Mouse (Mus musculus) liver, embryonic 15.5 days (tissue): ENCODE measurements around the gene Urb1. TPM values are rescaled to one million over a fixed set of nuclear protein-coding genes. Genes with fewer than 3 reads are reported as not detected.
"Not testable (repeated sequence)": the region's sequence is repeated elsewhere in the genome, so short reads cannot be mapped to it uniquely, and the experiment has no call there.

Source experiments
- ATAC-seq: fragments of 200-750 bp; cut with Nextera tagmentation; 2 replicates; pipeline ENCODE4 v1.8.0; 2017; ENCODE audit warnings: moderate number of reproducible peaks, mild to moderate bottlenecking, moderate library complexity; ENCODE audit not compliant: insufficient read depth
- H3K27ac ChIP-seq: fragments of 300-500 bp; sonication (generic); replicated peaks from 2 replicates; pipeline ENCODE4 v1.5.1; 2015; ENCODE audit warnings: mild to moderate bottlenecking, inconsistent platforms
- H3K27me3 ChIP-seq: fragments of 300-500 bp; sonication (generic); 2 replicates; pipeline ENCODE4 v1.6.1; 2015; ENCODE audit warnings: mild to moderate bottlenecking, inconsistent platforms
- H3K36me3 ChIP-seq: fragments of 300-500 bp; sonication (generic); replicated peaks from 2 replicates; pipeline ENCODE4 v1.6.1; 2015; ENCODE audit warnings: moderate library complexity, mild to moderate bottlenecking, inconsistent platforms
- H3K4me1 ChIP-seq: fragments of 300-500 bp; sonication (generic); replicated peaks from 2 replicates; pipeline ENCODE4 v1.6.1; 2015; ENCODE audit warnings: inconsistent platforms
- H3K4me2 ChIP-seq: fragments of 300-500 bp; sonication (generic); 2 replicates; pipeline ENCODE4 v1.6.1; 2015; ENCODE audit warnings: moderate library complexity, mild to moderate bottlenecking, inconsistent platforms
- H3K4me3 ChIP-seq: fragments of 300-500 bp; sonication (generic); replicated peaks from 2 replicates; pipeline ENCODE4 v1.5.1; 2015; ENCODE audit warnings: mild to moderate bottlenecking, inconsistent platforms
- H3K9ac ChIP-seq: fragments of 300-500 bp; sonication (generic); 2 replicates; pipeline ENCODE4 v1.6.1; 2015; ENCODE audit warnings: moderate library complexity, mild to moderate bottlenecking, inconsistent platforms
- H3K9me3 ChIP-seq: fragments of 300-500 bp; sonication (generic); replicated peaks from 2 replicates; pipeline ENCODE4 v1.6.1; 2016; ENCODE audit warnings: inconsistent platforms
- WGBS: fragments of 180-500 bp; shearing (Covaris S2); methylation state at CpG from one replicate; pipeline ENCODE4 v1.1.7; 2015; ENCODE audit warnings: mixed read lengths; ENCODE audit not compliant: insufficient replicate concordance; 5-methylcytosine and 5-hydroxymethylcytosine counted together
- polyA plus RNA-seq: library from polyadenylated mRNA; unstranded; fragments of >200 nt; fragmentation: Nextera tagmentation; extraction: Ambion mirVana; gene quantifications from 2 replicates; pipeline ENCODE4 v1.2.1, GENCODE M21; 2015

Gene Urb1
- polyA plus RNA-seq, 1 experiment from 2014 or later: 4.3 TPM

GRCm38 (mm10) chr16:90833041-90833791 lies 23.0 kb upstream of the Urb1 start:
- Histone ChIP-seq H3K4me3 (no peak overlapping the region), H3K4me1 (peaks cover 31% of the 10 kb centered on the region), H3K36me3 (no peaks in the 10 kb centered on the region), H3K9ac (no peak overlapping the region), H3K9me3 (no peaks in the 10 kb centered on the region), H3K27ac (no peak overlapping the region), H3K4me2 (no peak overlapping the region), H3K27me3 (peaks cover 91% of the 10 kb centered on the region)
- 41% methylated on average over 9 of the region's 9 CpGs for WGBS
- no peak for ATAC-seq

GRCm38 (mm10) chr16:90832495-90832894 lies 22.3 kb upstream of the Urb1 start:
- no peak overlapping the region for H3K27ac ChIP-seq
- no peak overlapping the region for H3K4me3 ChIP-seq
- WGBS: 51% methylated on average over 6 of the region's 6 CpGs
- no peak overlapping the region for H3K9ac ChIP-seq
- ATAC-seq: no peak
- H3K27me3 ChIP-seq: peaks cover 89% of the 10 kb centered on the region
- H3K9me3 ChIP-seq: no peaks in the 10 kb centered on the region
- no peak overlapping the region for H3K4me2 ChIP-seq
- H3K36me3 ChIP-seq: no peaks in the 10 kb centered on the region
- H3K4me1 ChIP-seq: peaks cover 38% of the 10 kb centered on the region

DNA sequence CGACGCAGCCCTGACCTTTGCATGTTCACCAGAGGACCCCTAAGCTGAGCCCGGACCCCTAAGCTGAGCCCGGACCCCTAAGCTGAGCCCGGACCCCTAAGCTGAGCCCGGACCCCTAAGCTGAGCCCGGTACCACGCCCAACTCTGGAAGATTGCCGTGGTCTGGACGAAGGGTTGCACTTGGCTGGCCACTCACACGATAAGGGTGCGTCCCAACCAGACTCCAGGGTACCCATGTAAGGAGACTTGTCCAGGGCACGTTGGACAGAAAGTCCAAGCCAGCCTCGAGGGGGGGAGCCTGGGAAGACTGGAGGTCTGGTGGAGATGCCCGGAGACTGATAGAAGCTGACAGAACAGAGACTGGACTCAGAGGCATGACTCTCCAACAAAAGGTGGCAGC lies 21.5 kb upstream of the Urb1 start:
- Histone ChIP-seq H3K4me3 (peak overlapping the region; percentile 66; the same call in 1 of the 2 replicates), H3K27ac (no peak overlapping the region), H3K27me3 (peaks cover 86% of the 10 kb centered on the region), H3K36me3 (no peaks in the 10 kb centered on the region), H3K4me1 (peaks cover 38% of the 10 kb centered on the region), H3K4me2 (peak overlapping the region; percentile 97), H3K9me3 (no peaks in the 10 kb centered on the region), H3K9ac (no peak overlapping the region)
- WGBS: 24% methylated on average over 15 of the region's 15 CpGs
- ATAC-seq: no peak

DNA sequence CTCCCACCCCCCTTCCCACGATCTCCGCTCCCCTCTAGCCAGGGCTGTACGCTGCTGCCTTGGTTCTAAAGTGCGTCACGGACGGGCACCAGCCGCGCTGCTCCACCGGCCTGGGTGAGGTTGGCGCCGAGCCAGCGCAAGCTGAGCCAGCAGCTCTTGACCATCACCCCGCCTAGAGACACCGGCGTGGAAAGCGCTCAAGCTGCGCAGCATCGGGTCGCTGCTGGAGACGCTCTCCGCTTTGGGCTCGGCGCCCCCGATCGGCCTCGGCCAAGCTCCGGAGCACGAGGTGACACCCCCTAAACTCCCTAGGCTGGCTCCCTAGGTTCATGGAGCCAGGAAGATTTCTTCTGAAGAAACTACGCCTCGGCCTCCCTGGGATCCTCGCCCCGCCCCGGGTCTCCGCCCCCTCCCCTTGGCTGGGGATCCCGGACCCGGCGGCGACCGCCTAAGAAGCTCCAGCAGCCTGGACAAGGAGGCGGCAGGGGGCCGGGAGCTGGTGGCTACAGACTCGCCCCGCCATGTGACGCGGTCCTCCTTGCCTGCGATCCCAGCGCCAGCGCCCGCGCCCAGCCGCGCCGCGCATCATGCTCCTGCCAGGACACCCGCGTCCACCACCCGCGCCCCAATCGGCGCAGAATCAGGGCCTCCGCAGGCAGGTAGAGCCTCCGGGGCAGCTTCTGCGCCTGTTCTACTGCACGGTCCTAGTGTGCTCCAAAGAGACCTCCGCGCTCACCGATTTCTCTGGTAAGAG lies 20.6 kb upstream of the Urb1 start:
- peak overlapping the region; percentile 69 for H3K9ac ChIP-seq
- peaks cover 38% of the 10 kb centered on the region for H3K4me1 ChIP-seq
- peaks cover 82% of the 10 kb centered on the region for H3K27me3 ChIP-seq
- peak; percentile 67 for ATAC-seq
- no peaks in the 10 kb centered on the region for H3K36me3 ChIP-seq
- peak overlapping the region; percentile 66 for H3K4me3 ChIP-seq
- H3K4me2 ChIP-seq: peak overlapping the region; percentile 97
- H3K9me3 ChIP-seq: no peaks in the 10 kb centered on the region
- peak overlapping the region; percentile 77 for H3K27ac ChIP-seq
- under 1% methylated on average over 67 of the region's 67 CpGs for WGBS

DNA sequence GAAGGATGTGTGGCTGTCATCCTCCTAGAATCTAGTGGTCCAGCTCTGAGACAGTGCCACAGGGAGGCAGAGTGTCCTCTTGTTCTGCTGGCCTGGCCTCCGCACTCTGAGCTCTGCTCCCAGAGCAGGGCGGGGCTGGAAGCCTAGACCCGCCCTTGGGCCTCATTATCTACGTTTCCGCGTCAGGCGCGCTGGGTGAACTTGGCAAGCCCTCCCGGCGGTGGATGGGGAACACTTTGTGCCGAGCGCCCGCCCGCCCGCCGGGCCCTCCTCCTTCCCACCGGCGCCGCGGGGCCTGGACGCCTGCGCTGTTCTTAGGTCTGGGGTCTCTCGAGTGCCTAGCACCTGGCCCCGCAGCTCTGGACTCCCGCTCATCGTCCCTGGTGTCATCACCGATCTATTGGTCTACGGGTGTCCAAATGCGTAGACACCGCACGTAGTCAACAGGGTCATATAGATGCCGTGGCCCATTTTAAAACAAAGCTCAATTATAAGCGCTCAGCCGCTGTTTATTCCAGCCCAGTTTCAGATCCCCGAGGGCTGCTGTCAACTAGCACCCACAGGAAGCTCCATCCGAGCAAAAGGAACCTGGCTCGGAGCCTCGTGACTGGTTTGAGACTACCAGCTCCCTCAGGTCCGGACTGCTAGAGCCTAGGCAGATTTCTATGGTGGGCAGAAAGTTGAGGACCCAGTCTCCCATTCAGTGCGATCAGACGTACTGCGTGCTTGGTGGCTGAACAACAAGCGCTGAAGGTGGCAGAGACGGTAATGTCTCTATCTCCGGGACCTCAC lies 19.9 kb upstream of the Urb1 start:
- H3K36me3 ChIP-seq: no peaks in the 10 kb centered on the region
- ATAC-seq: peak; percentile 93
- H3K27me3 ChIP-seq: peaks cover 81% of the 10 kb centered on the region
- H3K4me1 ChIP-seq: peaks cover 38% of the 10 kb centered on the region
- no peaks in the 10 kb centered on the region for H3K9me3 ChIP-seq
- H3K27ac ChIP-seq: peak overlapping the region; percentile 77
- H3K4me3 ChIP-seq: peak overlapping the region; percentile 66
- peak overlapping the region; percentile 69 for H3K9ac ChIP-seq
- peak overlapping the region; percentile 97 for H3K4me2 ChIP-seq
- WGBS: under 1% methylated on average over 45 of the region's 45 CpGs

DNA sequence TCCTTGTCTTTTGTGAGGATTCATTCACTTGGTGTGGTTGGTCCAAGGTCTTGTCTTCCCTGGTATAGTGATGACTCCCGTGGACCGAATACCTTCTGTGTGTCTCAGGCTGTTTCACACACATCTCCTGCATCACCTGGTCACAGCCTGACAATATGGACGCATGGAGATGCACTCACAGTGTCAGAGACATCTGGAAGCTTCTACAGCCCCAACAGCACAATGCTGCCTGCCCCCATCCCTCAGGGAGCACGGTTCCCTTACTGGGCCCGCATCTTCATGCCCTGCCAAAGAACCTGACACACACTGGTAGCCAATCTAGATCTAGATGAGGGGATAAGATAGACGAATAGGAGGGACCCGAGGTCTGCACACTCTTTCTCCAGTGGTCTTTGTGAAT lies 18.9 kb upstream of the Urb1 start:
- peaks cover 38% of the 10 kb centered on the region for H3K4me1 ChIP-seq
- peaks cover 72% of the 10 kb centered on the region for H3K27me3 ChIP-seq
- no peak for ATAC-seq
- peak overlapping the region; percentile 77; the same call in 1 of the 2 replicates for H3K27ac ChIP-seq
- H3K36me3 ChIP-seq: no peaks in the 10 kb centered on the region
- peak overlapping the region; percentile 97; the same call in 1 of the 2 replicates for H3K4me2 ChIP-seq
- 63% methylated on average over 7 of the region's 7 CpGs for WGBS
- H3K4me3 ChIP-seq: no peak overlapping the region
- H3K9ac ChIP-seq: no peak overlapping the region
- H3K9me3 ChIP-seq: no peaks in the 10 kb centered on the region

- no peak for ATAC-seq
- 72% methylated on average over 9 of the region's 9 CpGs for WGBS
- peaks cover 60% of the 10 kb centered on the region for H3K27me3 ChIP-seq
- H3K9me3 ChIP-seq: no peaks in the 10 kb centered on the region
- no peaks in the 10 kb centered on the region for H3K36me3 ChIP-seq
- no peak overlapping the region for H3K9ac ChIP-seq
- peaks cover 49% of the 10 kb centered on the region for H3K4me1 ChIP-seq
- H3K4me3 ChIP-seq: no peak overlapping the region
- no peak overlapping the region for H3K27ac ChIP-seq
- H3K4me2 ChIP-seq: no peak overlapping the region
Observed at GRCm38 (mm10) chr16:90827498-90827897, 17.3 kb upstream of the Urb1 start.

DNA sequence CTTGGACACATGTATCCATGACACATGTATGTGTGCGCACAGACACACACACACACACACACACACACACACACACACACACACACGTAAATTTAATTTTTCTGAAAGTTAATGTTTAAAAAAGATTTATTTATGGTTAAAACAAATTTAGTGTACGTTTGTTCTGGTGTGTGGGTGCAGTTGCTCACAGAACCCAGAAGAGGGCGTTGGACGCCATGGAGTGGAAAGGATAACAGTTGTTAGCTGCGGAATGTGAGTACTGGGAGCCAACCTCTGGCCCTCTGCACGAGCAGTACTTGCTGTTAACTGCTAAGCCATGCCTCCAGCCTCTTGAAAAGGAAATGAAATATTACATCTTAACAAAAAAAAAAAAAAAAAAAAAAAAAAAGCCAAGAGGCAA lies 16.2 kb upstream of the Urb1 start, which contains the start of gene Eva1c:
Gene Eva1c, plus strand, starts transcription at position 263 of the 400 bp plus-strand sequence.
- Histone ChIP-seq H3K9ac (no peak within 1 kb of the TSS), H3K4me2 (no peak within 1 kb of the TSS), H3K27me3 (peaks cover 58% of the 10 kb centered on the region), H3K36me3 (no peaks in the 10 kb centered on the region), H3K27ac (no peak within 1 kb of the TSS), H3K4me1 (peaks cover 55% of the 10 kb centered on the region), H3K4me3 (no peak within 1 kb of the TSS), H3K9me3 (no peaks in the 10 kb centered on the region)
- 53% methylated on average over 7 of the region's 7 CpGs for WGBS
- ATAC-seq: no peak

- Histone ChIP-seq H3K9me3 (no peaks in the 10 kb centered on the region), H3K4me3 (no peak overlapping the region), H3K9ac (no peak overlapping the region), H3K27me3 (peaks cover 55% of the 10 kb centered on the region), H3K36me3 (no peaks in the 10 kb centered on the region), H3K4me1 (peaks cover 55% of the 10 kb centered on the region), H3K27ac (no peak overlapping the region), H3K4me2 (no peak overlapping the region)
- 64% methylated on average over 5 of the region's 5 CpGs for WGBS
- ATAC-seq: no peak
Observed at GRCm38 (mm10) chr16:90826041-90826440, 15.8 kb upstream of the Urb1 start.

DNA sequence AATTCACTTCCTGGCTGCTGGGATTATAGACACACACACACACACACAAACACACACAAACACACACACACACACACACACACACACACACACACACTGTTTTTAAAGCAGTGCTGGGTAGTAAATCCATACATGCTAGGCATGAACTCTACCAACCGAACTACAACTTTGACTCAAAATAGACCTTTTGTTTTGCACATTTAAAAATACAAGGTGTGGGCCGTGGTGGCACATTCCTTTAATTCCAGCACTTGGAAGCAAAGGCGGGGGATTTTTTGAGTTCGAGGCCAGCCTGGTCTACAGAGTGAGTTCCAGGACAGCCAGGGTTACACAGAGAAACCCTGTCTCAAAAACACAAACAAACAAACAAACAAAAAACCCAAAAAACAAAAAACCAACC lies 13.8 kb upstream of the Urb1 start:
- H3K4me2 ChIP-seq, ATAC-seq, H3K36me3 ChIP-seq, H3K9ac ChIP-seq, H3K27ac ChIP-seq, H3K4me3 ChIP-seq, H3K9me3 ChIP-seq: not testable (repeated sequence)
- peaks cover 54% of the 10 kb centered on the region for H3K27me3 ChIP-seq
- peaks cover 51% of the 10 kb centered on the region for H3K4me1 ChIP-seq
- 64% methylated on average over 4 of the region's 4 CpGs for WGBS

- ATAC-seq: no peak
- Histone ChIP-seq H3K9me3 (no peaks in the 10 kb centered on the region), H3K4me1 (peaks cover 46% of the 10 kb centered on the region), H3K27me3 (peaks cover 49% of the 10 kb centered on the region), H3K4me2 (peak overlapping the region; percentile 52; the same call in 1 of the 2 replicates), H3K4me3 (peak overlapping the region; percentile 21; the same call in 1 of the 2 replicates), H3K27ac (peak overlapping the region; percentile 81), H3K36me3 (no peaks in the 10 kb centered on the region), H3K9ac (no peak overlapping the region)
- WGBS: 72% methylated on average over 7 of the region's 7 CpGs
Observed at GRCm38 (mm10) chr16:90822981-90823380, 12.8 kb upstream of the Urb1 start.
